Mouse (Mus musculus) lung, postnatal 0 days (tissue): ENCODE data around the gene Rptor.

ENCODE experiments used
- CTCF ChIP-seq: IDR thresholded peaks from 2 replicates; pipeline ENCODE4 v1.5.1; 2016; ENCODE audit warnings: antibody characterized with exemption, mild to moderate bottlenecking
- EP300 ChIP-seq: IDR thresholded peaks from 2 replicates; pipeline ENCODE4 v1.6.1; 2016; ENCODE audit warnings: antibody characterized with exemption, mild to moderate bottlenecking, control low read depth

DNA sequence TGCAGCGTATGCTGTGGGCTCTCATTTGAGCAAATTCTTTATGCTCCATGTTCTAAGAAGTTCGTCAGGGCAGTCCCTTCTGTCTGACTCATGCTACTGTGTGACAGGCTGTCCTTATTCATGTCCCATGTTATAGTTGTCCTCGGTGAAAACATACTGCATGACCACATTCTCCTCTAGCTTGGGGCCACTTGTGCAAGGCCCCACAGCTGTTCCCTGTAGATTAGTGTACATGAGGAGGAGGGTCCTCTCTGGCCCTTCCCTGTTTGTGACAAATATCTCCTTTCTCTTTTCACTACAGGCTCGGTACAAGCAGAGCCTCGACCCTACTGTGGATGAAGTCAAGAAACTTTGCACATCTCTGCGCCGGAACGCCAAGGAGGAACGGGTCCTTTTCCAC is 122.0 kb downstream of the Rptor start:
- TF ChIP-seq CTCF = no peak
- no peak for TF ChIP-seq EP300
